In genomic region chr17:88106365-88106764, GRCm38 (mm10) we compare ENCODE assay signal across 15 mouse cellular contexts. TPM values are rescaled to one million over a fixed set of nuclear protein-coding genes. Genes with fewer than 3 reads are reported as not detected.
DNase-seq lines count a peak whose midpoint lies in the region; ATAC-seq and TF ChIP-seq lines count a peak whose summit lies in the region.
"Had no signal": no experiment of that assay in that cellular context is flagged by ENCODE, and none has a peak within 500 bp of the region (broad histone marks: within the 10 kb centered on the region; RNA-seq: fewer than 3 reads in every experiment).

No protein-coding gene starts in this region.

- no peak overlapping the region for H3K4me2 ChIP-seq in midbrain, postnatal 0 days (ENCODE audit: low read depth, low read length, poor library complexity, severe bottlenecking)
- no peak overlapping the region for H3K4me2 ChIP-seq in liver, postnatal 0 days (ENCODE audit: low read depth, low read length)

- no peaks in the 10 kb centered on the region for H3K27me3 ChIP-seq in midbrain, postnatal 0 days (ENCODE audit: insufficient read depth, low read length)
- no peaks in the 10 kb centered on the region for H3K27me3 ChIP-seq in liver, postnatal 0 days (ENCODE audit: insufficient read depth, low read length)
- H3K27me3 ChIP-seq: CH12.LX had no signal

- H3K36me3 ChIP-seq in midbrain, postnatal 0 days (ENCODE audit: insufficient read depth, low read length): no peaks in the 10 kb centered on the region
- H3K36me3 ChIP-seq in liver, postnatal 0 days (replicated peaks; ENCODE audit: insufficient read depth, low read length): no peaks in the 10 kb centered on the region

- DNase-seq in gastrocnemius, adult 18-20 months (ENCODE audit: low spot score): peak; percentile 77
- DNase-seq in gastrocnemius, postnatal 10 days: no peak
- DNase-seq in right cerebral cortex, adult 18-20 months: peak; percentile 29
- no peak for DNase-seq in right cerebral cortex, postnatal 4 days
- DNase-seq in frontal cortex, postnatal 36 days (ENCODE audit: low spot score in 2 of 2): peak; percentile 13 to 16
- DNase-seq in skeletal muscle tissue, adult 2 months (ENCODE audit: low read depth, low spot score): peak; percentile 83
- no peak for DNase-seq in midbrain, postnatal 0 days (ENCODE audit: low spot score)
- no peak for DNase-seq in liver, postnatal 0 days
- DNase-seq: cerebellum, postnatal 14 days; kidney, postnatal 4 days; liver; lung, postnatal 14 days; thymus, postnatal 36 days had no signal

- TF ChIP-seq CTCF in midbrain, postnatal 0 days (IDR thresholded peaks at IDR 0.05): no peak
- no peak for TF ChIP-seq CTCF in liver, postnatal 0 days (IDR thresholded peaks at IDR 0.05; ENCODE audit: low read depth)

- H3K4me1 ChIP-seq in midbrain, postnatal 0 days (ENCODE audit: insufficient read depth, low read length): no peaks in the 10 kb centered on the region
- no peaks in the 10 kb centered on the region for H3K4me1 ChIP-seq in liver, postnatal 0 days (ENCODE audit: insufficient read depth)

- H3K9me3 ChIP-seq in midbrain, postnatal 0 days (ENCODE audit: low read length): no peaks in the 10 kb centered on the region
- no peaks in the 10 kb centered on the region for H3K9me3 ChIP-seq in liver, postnatal 0 days (ENCODE audit: low read length)

- H3K27ac ChIP-seq in midbrain, postnatal 0 days (ENCODE audit: low read depth, low read length): no peak overlapping the region
- no peak overlapping the region for H3K27ac ChIP-seq in liver, postnatal 0 days (ENCODE audit: low read depth)
- H3K27ac ChIP-seq: heart, adult 2 months had no signal

- TF ChIP-seq EP300 in liver, postnatal 0 days (IDR thresholded peaks at IDR 0.05; ENCODE audit: low read depth): no peak

- no peak overlapping the region for H3K4me3 ChIP-seq in midbrain, postnatal 0 days (ENCODE audit: low read depth, low read length)
- no peak overlapping the region for H3K4me3 ChIP-seq in liver, postnatal 0 days (ENCODE audit: low read depth, low read length)
- H3K4me3 ChIP-seq: heart, adult 2 months had no signal

- no peak overlapping the region for H3K9ac ChIP-seq in midbrain, postnatal 0 days (replicated peaks; ENCODE audit: low read length, poor library complexity, severe bottlenecking)
- H3K9ac ChIP-seq in liver, postnatal 0 days (replicated peaks): no peak overlapping the region

- WGBS in midbrain, postnatal 0 days: 92% methylated on average over 9 of the region's 9 CpGs
- WGBS in liver, postnatal 0 days (ENCODE audit: insufficient replicate concordance): 92% methylated on average over 9 of the region's 9 CpGs

- ATAC-seq in midbrain, postnatal 0 days (ENCODE audit: low FRiP score): no peak
- ATAC-seq in liver, postnatal 0 days: no peak

RNA-seq across cellular contexts. Expression of gene Fbxo11, which starts 41.3 kb away (rescaled TPM):
- total RNA-seq in gastrocnemius, adult 18-20 months (2021): 10 to 100 TPM; 32.9 to 39.2 TPM
- total RNA-seq in gastrocnemius, postnatal 10 days (2021): 10 to 100 TPM; 37.7 to 50.5 TPM
- 48.5 and 76.9 TPM in 2 replicates for total RNA-seq in midbrain, postnatal 0 days (2014; rRNA removed)
- polyA plus RNA-seq in midbrain, postnatal 0 days (2015; fragmentation: Nextera tagmentation; extraction: Ambion mirVana): 22.3 and 27.7 TPM in 2 replicates
- polyA plus RNA-seq in liver, postnatal 0 days (2015; fragmentation: Nextera tagmentation; extraction: Ambion mirVana): 4.1 and 4.7 TPM in 2 replicates

Comparison
In these comparisons a context has a peak if more than half of its experiments do, and no peak if none do; other contexts are left out.
1. DNase-seq: peak in gastrocnemius, adult 18-20 months (single experiment), right cerebral cortex, adult 18-20 months (single experiment), frontal cortex, postnatal 36 days (2 of 2) and skeletal muscle tissue, adult 2 months (single experiment); none in gastrocnemius, postnatal 10 days (single experiment), right cerebral cortex, postnatal 4 days (single experiment), midbrain, postnatal 0 days (single experiment) and liver, postnatal 0 days (single experiment).